Mouse (Mus musculus) forebrain, embryonic 15.5 days (tissue): ENCODE measurements around the gene Ubqlnl. TPM values are rescaled to one million over a fixed set of nuclear protein-coding genes. Genes with fewer than 3 reads are reported as not detected.

Experiments used
- ATAC-seq: fragments of 200-750 bp; cut with Nextera tagmentation; replicated peaks from 2 replicates; pipeline ENCODE4 v1.8.0; 2017; ENCODE audit warnings: mild to moderate bottlenecking, moderate TSS enrichment, moderate library complexity
- H3K27ac ChIP-seq: fragments of 300-500 bp; sonication (generic); replicated peaks from 2 replicates; pipeline ENCODE4 v1.5.1; 2015; ENCODE audit warnings: mild to moderate bottlenecking, inconsistent platforms
- H3K27me3 ChIP-seq: fragments of 300-500 bp; sonication (generic); 2 replicates; pipeline ENCODE4 v1.6.1; 2015; ENCODE audit warnings: inconsistent platforms
- H3K36me3 ChIP-seq: fragments of 300-500 bp; sonication (generic); 2 replicates; pipeline ENCODE4 v1.6.1; 2015; ENCODE audit warnings: mild to moderate bottlenecking, inconsistent platforms
- H3K4me1 ChIP-seq: fragments of 300-500 bp; sonication (generic); 2 replicates; pipeline ENCODE4 v1.6.1; 2015; ENCODE audit warnings: inconsistent platforms
- H3K4me2 ChIP-seq: fragments of 300-500 bp; sonication (generic); replicated peaks from 2 replicates; pipeline ENCODE4 v1.6.1; 2015; ENCODE audit warnings: mild to moderate bottlenecking, inconsistent platforms
- H3K4me3 ChIP-seq: fragments of 300-500 bp; sonication (generic); 2 replicates; pipeline ENCODE4 v1.5.1; 2015; ENCODE audit warnings: mild to moderate bottlenecking, inconsistent platforms
- H3K9ac ChIP-seq: fragments of 300-500 bp; sonication (generic); replicated peaks from 2 replicates; pipeline ENCODE4 v1.6.1; 2015; ENCODE audit warnings: mild to moderate bottlenecking, inconsistent platforms
- H3K9me3 ChIP-seq: fragments of 300-500 bp; sonication (generic); 2 replicates; pipeline ENCODE4 v1.6.1; 2016; ENCODE audit warnings: inconsistent platforms
- WGBS: fragments of 180-500 bp; shearing (Covaris S2); methylation state at CpG from one replicate; pipeline ENCODE4 v1.1.7; 2015; ENCODE audit warnings: mixed read lengths; 5-methylcytosine and 5-hydroxymethylcytosine counted together
- polyA plus RNA-seq: library from polyadenylated mRNA; unstranded; fragments of >200 nt; fragmentation: Nextera tagmentation; extraction: Ambion mirVana; gene quantifications from 2 replicates; pipeline ENCODE4 v1.2.1, GENCODE M21; 2015

The Ubqlnl gene
- polyA plus RNA-seq, 1 experiment from 2014 or later, result not detected

- H3K9ac ChIP-seq, result no peak within 1 kb of the TSS
- no peak within 1 kb of the TSS for H3K4me3 ChIP-seq
- H3K4me2 ChIP-seq, result no peak within 1 kb of the TSS
- no peaks in the 10 kb centered on the region for H3K27me3 ChIP-seq
- no peaks in the 10 kb centered on the region for H3K9me3 ChIP-seq
- WGBS, result 95% methylated on average over 5 of the region's 5 CpGs
- no peaks in the 10 kb centered on the region for H3K4me1 ChIP-seq
- H3K36me3 ChIP-seq, result no peaks in the 10 kb centered on the region
- no peak within 1 kb of the TSS for H3K27ac ChIP-seq
- ATAC-seq, result no peak
Observed at GRCm38 (mm10) chr7:104129726-104130125, 20.6 kb downstream of the Ubqlnl start, which contains the start of gene Ubqln5. Gene Ubqln5 (minus strand): TSS chr7:104129826.

- no peak within 1 kb of the TSS for H3K9ac ChIP-seq
- H3K4me1 ChIP-seq, result no peaks in the 10 kb centered on the region
- H3K4me3 ChIP-seq, result no peak within 1 kb of the TSS
- H3K27me3 ChIP-seq, result no peaks in the 10 kb centered on the region
- no peaks in the 10 kb centered on the region for H3K9me3 ChIP-seq
- H3K36me3 ChIP-seq, result no peaks in the 10 kb centered on the region
- no peak within 1 kb of the TSS for H3K4me2 ChIP-seq
- no peak within 1 kb of the TSS for H3K27ac ChIP-seq
- ATAC-seq, result no peak
Observed at GRCm38 (mm10) chr7:104104757-104104972, 45.7 kb downstream of the Ubqlnl start, which contains the start of gene Olfr646. Gene Olfr646 (plus strand): TSS chr7:104104873.

GRCm38 (mm10) chr7:104103913-104104756, 46.2 kb downstream of the Ubqlnl start:
- no peak overlapping the region for H3K9ac ChIP-seq
- no peak overlapping the region for H3K4me2 ChIP-seq
- H3K27ac ChIP-seq, result no peak overlapping the region
- no peaks in the 10 kb centered on the region for H3K27me3 ChIP-seq
- H3K4me3 ChIP-seq, result no peak overlapping the region
- 56% methylated on average over 4 of the region's 4 CpGs for WGBS
- no peaks in the 10 kb centered on the region for H3K9me3 ChIP-seq
- no peak for ATAC-seq
- H3K4me1 ChIP-seq, result no peaks in the 10 kb centered on the region
- H3K36me3 ChIP-seq, result no peaks in the 10 kb centered on the region

Other genes with a start within 250 kb of the Ubqlnl start
- gene Olfr65, start 247.1 kb downstream of the Ubqlnl start, polyA plus RNA-seq, result not detected in 2 replicates
- gene Olfr631, start 221.7 kb downstream of the Ubqlnl start, polyA plus RNA-seq, result not detected in 2 replicates
- gene Olfr632, start 216.2 kb downstream of the Ubqlnl start, polyA plus RNA-seq, result not detected in 2 replicates
- gene Olfr633, start 206.1 kb downstream of the Ubqlnl start, polyA plus RNA-seq, result not detected in 2 replicates
- not detected in 2 replicates for gene Olfr635, start 179.4 kb downstream of the Ubqlnl start, polyA plus RNA-seq
- gene Olfr638, start 151.8 kb downstream of the Ubqlnl start, polyA plus RNA-seq, result not detected in 2 replicates
- gene Olfr639, start 133.3 kb downstream of the Ubqlnl start, polyA plus RNA-seq, result not detected in 2 replicates
- not detected in 2 replicates for gene Olfr640, start 125.0 kb downstream of the Ubqlnl start, polyA plus RNA-seq
- not detected in 2 replicates for gene Olfr641, start 115.1 kb downstream of the Ubqlnl start, polyA plus RNA-seq
- gene Olfr642, start 97.9 kb downstream of the Ubqlnl start, polyA plus RNA-seq, result not detected in 2 replicates
- not detected in 2 replicates for gene 4930516K23Rik, start 89.1 kb downstream of the Ubqlnl start, polyA plus RNA-seq
- gene Olfr644, start 78.7 kb downstream of the Ubqlnl start, polyA plus RNA-seq, result not detected in 2 replicates
- gene Olfr645, start 65.1 kb downstream of the Ubqlnl start, polyA plus RNA-seq, result not detected in 2 replicates
- not detected in 2 replicates for gene Olfr646, start 45.7 kb downstream of the Ubqlnl start, polyA plus RNA-seq
- not detected in 2 replicates for gene Ubqln5, start 20.7 kb downstream of the Ubqlnl start, polyA plus RNA-seq
- not detected in 2 replicates for gene Olfr643, start 13.2 kb downstream of the Ubqlnl start, polyA plus RNA-seq
- gene Ubqln3, start 7.3 kb downstream of the Ubqlnl start, polyA plus RNA-seq, result not detected in 2 replicates
- not detected in 2 replicates for gene Olfm5, start 14.3 kb upstream of the Ubqlnl start, polyA plus RNA-seq
- gene Olfr648, start 32.8 kb upstream of the Ubqlnl start, polyA plus RNA-seq, result 0.33 and 0.47 TPM in 2 replicates
- gene Olfr649, start 45.4 kb upstream of the Ubqlnl start, polyA plus RNA-seq, result not detected in 2 replicates
- 0.24 and 0.34 TPM in 2 replicates for gene Trim6, start 68.2 kb upstream of the Ubqlnl start, polyA plus RNA-seq
- gene Trim34a, start 93.9 kb upstream of the Ubqlnl start, polyA plus RNA-seq, result 0.46 and 0.62 TPM in 2 replicates
- 0.09 and 0.13 TPM in 2 replicates for gene Trim5, start 137.5 kb upstream of the Ubqlnl start, polyA plus RNA-seq
- gene Trim12a, start 164.9 kb upstream of the Ubqlnl start, polyA plus RNA-seq, result 1.2 and 2.0 TPM in 2 replicates
- not detected in 2 replicates for gene Trim34b, start 178.9 kb upstream of the Ubqlnl start, polyA plus RNA-seq
- gene Trim12c, start 202.8 kb upstream of the Ubqlnl start, polyA plus RNA-seq, result 0.80 and 0.98 TPM in 2 replicates
- not detected in 2 replicates for gene Trim30b, start 219.3 kb upstream of the Ubqlnl start, polyA plus RNA-seq